Mouse (Mus musculus): ENCODE results near the gene Stat2. TPM values are rescaled to one million over a fixed set of nuclear protein-coding genes. Genes with fewer than 3 reads are reported as not detected.

Stat2 gene
- polyA plus RNA-seq, 1 experiment from 2014 or later = 11.8 TPM

DNA sequence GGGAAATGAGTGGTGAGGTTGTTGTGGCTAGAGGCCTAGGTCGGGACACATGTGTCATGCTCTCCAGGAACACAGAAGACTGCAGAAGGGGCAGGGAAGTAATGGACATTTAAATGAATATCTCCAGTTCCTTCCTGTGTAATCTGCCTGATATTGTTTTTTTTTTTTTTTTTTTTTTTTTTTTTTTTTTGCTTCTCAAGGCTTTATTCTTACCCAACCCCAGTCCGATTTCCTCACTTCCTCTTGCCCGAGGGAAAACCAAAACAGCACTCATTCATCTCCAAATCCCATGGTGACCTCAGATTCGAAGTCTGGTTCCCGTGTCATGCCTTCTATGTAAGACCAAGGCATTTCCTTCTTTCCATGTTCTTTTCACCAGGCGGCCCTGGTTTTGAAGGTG lies 27.9 kb downstream of the Stat2 start:
- peaks cover 22% of the 10 kb centered on the region for H3K4me1 ChIP-seq (ENCODE audit: control insufficient read depth, insufficient read depth, low read length)
- H3K9ac ChIP-seq (ENCODE audit: low read length) = no peak overlapping the region; the same call in 1 of the 2 replicates
- H3K4me2 ChIP-seq (ENCODE audit: low read depth, low read length) = no peak overlapping the region
- WGBS = 70% methylated on average over 6 of the region's 6 CpGs
- H3K36me3 ChIP-seq (ENCODE audit: control insufficient read depth, insufficient read depth) = no peaks in the 10 kb centered on the region
- peak overlapping the region; percentile 77 for H3K27ac ChIP-seq (ENCODE audit: low read length)
- no peak overlapping the region for H3K4me3 ChIP-seq (ENCODE audit: low read length)
- H3K27me3 ChIP-seq (ENCODE audit: control insufficient read depth, insufficient read depth, low read length) = no peaks in the 10 kb centered on the region
- no peaks in the 10 kb centered on the region for H3K9me3 ChIP-seq (replicated peaks; ENCODE audit: control insufficient read depth, low read length)
- ATAC-seq (replicated peaks; ENCODE audit: extremely low read depth, insufficient read depth, low FRiP score) = no peak

DNA sequence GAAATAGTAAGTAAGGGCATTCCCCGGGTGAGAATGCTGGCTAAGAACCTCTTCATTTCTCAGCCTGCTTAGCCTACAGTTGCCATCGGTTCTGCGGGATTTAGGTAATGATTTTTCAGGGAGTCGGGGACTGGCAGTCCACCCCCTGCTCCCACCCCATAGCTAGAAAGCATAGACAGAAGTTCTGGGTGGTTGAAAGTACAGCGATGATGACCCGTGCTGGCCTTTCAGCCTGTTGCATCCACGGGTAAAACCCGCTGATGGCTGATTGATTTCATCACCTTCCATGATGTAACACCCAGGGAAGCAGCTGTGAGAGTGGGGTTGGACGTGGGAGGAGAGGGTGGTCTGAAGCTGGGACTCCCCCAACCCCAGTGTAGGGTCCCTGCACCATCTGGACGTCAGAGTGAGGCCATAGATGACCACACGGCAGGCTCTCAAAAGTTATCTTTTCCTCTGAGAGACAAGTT lies 28.4 kb downstream of the Stat2 start, which contains the start of gene Il23a:
Gene Il23a (minus strand): TSS at position 51 of the 470 bp plus-strand sequence.
- 73% methylated on average over 11 of the region's 11 CpGs for WGBS
- Histone ChIP-seq H3K36me3 (ENCODE audit: control insufficient read depth, insufficient read depth) (no peaks in the 10 kb centered on the region), H3K27ac (ENCODE audit: low read length) (peak within 1 kb of the TSS; percentile 77), H3K4me3 (ENCODE audit: low read length) (peak within 1 kb of the TSS; percentile 25), H3K9me3 (replicated peaks; ENCODE audit: control insufficient read depth, low read length) (no peaks in the 10 kb centered on the region), H3K27me3 (ENCODE audit: control insufficient read depth, insufficient read depth, low read length) (no peaks in the 10 kb centered on the region), H3K9ac (ENCODE audit: low read length) (peak within 1 kb of the TSS; percentile 28), H3K4me1 (ENCODE audit: control insufficient read depth, insufficient read depth, low read length) (peaks cover 22% of the 10 kb centered on the region), H3K4me2 (ENCODE audit: low read depth, low read length) (peak within 1 kb of the TSS; percentile 41)
- ATAC-seq (replicated peaks; ENCODE audit: extremely low read depth, insufficient read depth, low FRiP score) = no peak

DNA sequence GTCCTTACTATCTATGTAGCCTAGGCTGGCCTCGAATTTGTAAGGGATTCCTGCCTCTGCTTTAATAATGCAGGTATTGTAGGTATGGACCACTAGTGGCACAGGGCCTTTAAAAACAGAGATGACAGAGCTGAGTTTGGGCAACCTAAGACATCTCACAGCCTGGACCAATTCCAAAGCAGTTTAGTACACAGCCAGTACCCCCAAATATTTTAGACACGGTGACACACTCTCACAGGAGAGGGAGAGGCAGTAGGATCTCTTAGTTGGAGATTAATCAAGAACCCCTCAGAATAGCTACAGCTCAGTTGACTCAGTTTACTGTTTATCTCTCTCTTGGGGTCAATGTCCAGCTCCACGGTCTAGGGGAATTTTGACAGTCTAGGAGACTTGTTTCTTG lies 32.0 kb downstream of the Stat2 start:
- 24% methylated on average over 3 of the region's 3 CpGs for WGBS
- Histone ChIP-seq H3K4me2 (ENCODE audit: low read depth, low read length) (peak overlapping the region; percentile 68), H3K36me3 (ENCODE audit: control insufficient read depth, insufficient read depth) (no peaks in the 10 kb centered on the region), H3K27ac (ENCODE audit: low read length) (peak overlapping the region; percentile 91), H3K9ac (ENCODE audit: low read length) (peak overlapping the region; percentile 76), H3K4me1 (ENCODE audit: control insufficient read depth, insufficient read depth, low read length) (peaks cover 22% of the 10 kb centered on the region), H3K4me3 (ENCODE audit: low read length) (peak overlapping the region; percentile 58), H3K9me3 (replicated peaks; ENCODE audit: control insufficient read depth, low read length) (no peaks in the 10 kb centered on the region), H3K27me3 (ENCODE audit: control insufficient read depth, insufficient read depth, low read length) (no peaks in the 10 kb centered on the region)
- ATAC-seq (replicated peaks; ENCODE audit: extremely low read depth, insufficient read depth, low FRiP score) = no peak

DNA sequence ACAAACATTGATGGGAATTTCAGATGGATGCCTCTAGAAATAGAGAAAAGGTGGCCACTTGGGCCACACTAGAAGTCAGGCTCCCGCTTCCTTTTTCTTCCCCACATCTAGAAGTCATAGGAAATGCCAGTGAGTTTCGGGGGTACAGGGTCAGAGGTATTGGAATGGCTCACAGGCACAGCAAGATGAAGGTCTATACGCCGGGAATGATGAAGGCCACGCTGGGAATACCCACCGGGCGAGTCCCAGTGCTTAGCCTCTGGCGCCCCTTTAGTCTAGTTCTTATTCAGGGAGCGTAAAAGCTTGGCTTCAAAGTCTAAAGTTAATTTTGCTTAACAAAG lies 32.4 kb downstream of the Stat2 start:
- peak overlapping the region; percentile 58 for H3K4me3 ChIP-seq (ENCODE audit: low read length)
- H3K4me1 ChIP-seq (ENCODE audit: control insufficient read depth, insufficient read depth, low read length) = peaks cover 19% of the 10 kb centered on the region
- ATAC-seq (replicated peaks; ENCODE audit: extremely low read depth, insufficient read depth, low FRiP score) = peak; percentile 6; the same call in 1 of the 2 replicates
- H3K36me3 ChIP-seq (ENCODE audit: control insufficient read depth, insufficient read depth) = no peaks in the 10 kb centered on the region
- H3K27ac ChIP-seq (ENCODE audit: low read length) = peak overlapping the region; percentile 91
- peak overlapping the region; percentile 68 for H3K4me2 ChIP-seq (ENCODE audit: low read depth, low read length)
- WGBS = 0% methylated on average over 9 of the region's 9 CpGs
- H3K27me3 ChIP-seq (ENCODE audit: control insufficient read depth, insufficient read depth, low read length) = no peaks in the 10 kb centered on the region
- H3K9ac ChIP-seq (ENCODE audit: low read length) = peak overlapping the region; percentile 76
- no peaks in the 10 kb centered on the region for H3K9me3 ChIP-seq (replicated peaks; ENCODE audit: control insufficient read depth, low read length)

DNA sequence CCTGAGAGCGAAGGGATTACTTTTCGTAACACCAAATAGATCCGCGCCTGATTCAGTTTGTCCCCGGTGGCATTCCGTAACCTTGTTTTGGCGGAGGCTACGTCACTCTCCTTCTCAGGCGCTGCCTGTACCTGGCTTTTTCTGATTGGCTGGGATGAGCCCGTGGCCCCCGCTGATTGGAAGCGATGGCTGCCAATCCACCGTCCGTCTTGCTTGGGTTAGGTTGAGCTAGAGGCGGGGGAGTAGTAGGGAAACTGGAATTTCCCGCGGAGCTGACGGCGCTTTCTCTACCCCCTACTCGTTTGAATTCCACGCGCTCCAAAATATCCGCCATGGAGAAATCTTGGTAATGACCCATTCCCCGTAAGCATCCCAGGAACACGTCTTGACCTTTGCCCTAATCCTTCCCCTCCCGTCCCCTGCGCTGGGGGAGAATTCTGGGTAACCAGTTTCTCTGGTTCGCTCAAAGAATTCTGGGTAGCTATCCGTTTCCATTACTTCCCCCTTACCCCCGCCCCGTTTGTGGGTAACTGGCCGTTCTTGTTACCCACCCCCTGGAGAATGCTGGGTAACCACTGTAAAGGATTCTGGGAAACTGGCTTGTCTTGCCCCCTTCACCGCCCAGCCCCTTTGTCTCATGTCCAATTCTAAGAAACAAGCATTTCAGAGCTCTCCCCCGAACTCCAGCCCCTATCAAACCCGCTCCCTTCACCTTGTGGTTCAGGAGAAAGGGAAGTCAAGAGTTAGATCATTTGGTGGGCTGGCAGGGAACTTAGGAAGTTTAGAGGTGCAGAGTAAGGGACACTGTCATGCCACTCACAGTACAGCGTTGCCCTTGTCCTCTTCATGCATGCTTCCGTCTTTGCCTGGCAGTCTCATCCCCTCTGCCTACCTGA lies 33.0 kb downstream of the Stat2 start, which contains the start of gene Pan2:
Gene Pan2 (plus strand): TSS at position 210 of the 896 bp plus-strand sequence.
- H3K4me2 ChIP-seq (ENCODE audit: low read depth, low read length) = peak within 1 kb of the TSS; percentile 81

DNA sequence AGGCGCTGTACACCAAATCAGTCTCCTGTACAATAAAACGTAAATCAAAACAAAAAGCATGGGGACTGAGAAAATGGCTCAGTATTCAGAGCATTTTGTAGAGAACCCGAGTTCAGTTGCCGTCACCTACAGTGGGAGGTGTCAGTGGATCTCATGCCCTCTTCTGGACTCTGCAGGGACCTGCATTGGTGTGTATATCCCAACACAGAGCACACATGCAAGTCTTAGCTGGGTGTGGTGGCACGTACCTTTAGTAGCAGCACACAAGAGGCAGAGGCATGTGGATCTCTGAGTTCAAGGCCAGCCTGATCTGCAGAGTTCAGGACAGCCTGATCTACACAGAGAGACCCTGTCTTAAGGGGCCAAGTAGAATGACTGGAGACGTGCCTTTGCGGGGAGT lies 39.3 kb downstream of the Stat2 start:
- Histone ChIP-seq H3K36me3 (ENCODE audit: control insufficient read depth, insufficient read depth) (peaks cover 33% of the 10 kb centered on the region), H3K27me3 (ENCODE audit: control insufficient read depth, insufficient read depth, low read length) (no peaks in the 10 kb centered on the region), H3K9ac (ENCODE audit: low read length) (peak overlapping the region; percentile 42), H3K4me2 (ENCODE audit: low read depth, low read length) (no peak overlapping the region; the same call in 1 of the 2 replicates), H3K27ac (ENCODE audit: low read length) (peak overlapping the region; percentile 90), H3K9me3 (replicated peaks; ENCODE audit: control insufficient read depth, low read length) (no peaks in the 10 kb centered on the region), H3K4me1 (ENCODE audit: control insufficient read depth, insufficient read depth, low read length) (peaks cover 17% of the 10 kb centered on the region), H3K4me3 (ENCODE audit: low read length) (no peak overlapping the region)
- no peak for ATAC-seq (replicated peaks; ENCODE audit: extremely low read depth, insufficient read depth, low FRiP score)
- 90% methylated on average over 7 of the region's 7 CpGs for WGBS

More for the DNA sequence above, 33.0 kb downstream of the Stat2 start, which contains the start of gene Pan2:
- Histone ChIP-seq H3K36me3 (ENCODE audit: control insufficient read depth, insufficient read depth) (peaks cover 6% of the 10 kb centered on the region; the same call in 1 of the 2 replicates), H3K4me3 (ENCODE audit: low read length) (peak within 1 kb of the TSS; percentile 58), H3K9ac (ENCODE audit: low read length) (peak within 1 kb of the TSS; percentile 80), H3K27ac (ENCODE audit: low read length) (peak within 1 kb of the TSS; percentile 91), H3K4me1 (ENCODE audit: control insufficient read depth, insufficient read depth, low read length) (peaks cover 15% of the 10 kb centered on the region), H3K9me3 (replicated peaks; ENCODE audit: control insufficient read depth, low read length) (no peaks in the 10 kb centered on the region), H3K27me3 (ENCODE audit: control insufficient read depth, insufficient read depth, low read length) (no peaks in the 10 kb centered on the region)
- peak; percentile 99 for ATAC-seq (replicated peaks; ENCODE audit: extremely low read depth, insufficient read depth, low FRiP score)
- 1% methylated on average over 37 of the region's 37 CpGs for WGBS

DNA sequence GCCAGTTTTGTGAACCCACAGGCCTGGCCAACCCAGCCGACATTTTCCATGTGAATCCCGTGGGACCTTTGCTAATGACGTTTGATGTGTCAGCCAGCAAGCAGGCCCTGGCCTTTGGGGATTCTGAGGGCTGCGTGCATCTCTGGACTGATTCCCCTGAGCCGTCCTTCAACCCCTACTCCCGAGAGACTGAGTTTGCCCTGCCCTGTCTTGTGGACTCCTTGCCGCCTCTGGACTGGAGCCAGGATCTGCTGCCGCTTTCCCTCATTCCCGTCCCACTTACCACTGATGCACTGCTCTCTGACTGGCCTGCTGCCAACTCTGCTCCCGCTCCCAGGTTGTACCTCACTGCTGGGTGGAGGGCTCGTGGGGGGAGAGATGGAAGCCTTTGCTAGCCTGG lies 39.8 kb downstream of the Stat2 start:
- peak overlapping the region; percentile 15 for H3K4me3 ChIP-seq (ENCODE audit: low read length)
- peak overlapping the region; percentile 90 for H3K27ac ChIP-seq (ENCODE audit: low read length)
- peaks cover 38% of the 10 kb centered on the region for H3K36me3 ChIP-seq (ENCODE audit: control insufficient read depth, insufficient read depth)
- 14% methylated on average over 11 of the region's 11 CpGs for WGBS
- H3K9ac ChIP-seq (ENCODE audit: low read length) = peak overlapping the region; percentile 42
- H3K4me2 ChIP-seq (ENCODE audit: low read depth, low read length) = peak overlapping the region; percentile 53
- H3K9me3 ChIP-seq (replicated peaks; ENCODE audit: control insufficient read depth, low read length) = no peaks in the 10 kb centered on the region
- no peaks in the 10 kb centered on the region for H3K27me3 ChIP-seq (ENCODE audit: control insufficient read depth, insufficient read depth, low read length)
- H3K4me1 ChIP-seq (ENCODE audit: control insufficient read depth, insufficient read depth, low read length) = peaks cover 17% of the 10 kb centered on the region
- ATAC-seq (replicated peaks; ENCODE audit: extremely low read depth, insufficient read depth, low FRiP score) = peak; percentile 76

DNA sequence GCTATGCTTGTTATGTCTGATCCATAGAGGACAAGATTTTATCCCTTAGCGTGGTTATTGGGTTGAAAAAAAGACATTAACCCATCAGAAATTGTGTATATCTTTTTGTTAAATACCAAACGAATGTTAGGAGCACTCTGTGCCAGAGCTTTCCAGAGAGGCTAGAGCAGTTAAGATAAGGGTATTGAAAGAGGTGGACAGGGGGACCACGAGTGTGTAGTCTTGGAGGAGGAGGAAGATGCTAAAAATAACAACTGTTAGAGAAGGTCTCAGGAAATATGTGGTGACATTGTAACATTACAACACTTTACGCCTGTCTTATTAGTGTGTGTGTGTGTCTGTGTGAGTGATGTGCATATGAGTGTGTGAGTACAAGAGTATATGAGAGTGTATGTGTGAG lies 40.5 kb downstream of the Stat2 start:
- Histone ChIP-seq H3K9ac (ENCODE audit: low read length) (no peak overlapping the region), H3K4me1 (ENCODE audit: control insufficient read depth, insufficient read depth, low read length) (peaks cover 17% of the 10 kb centered on the region), H3K27me3 (ENCODE audit: control insufficient read depth, insufficient read depth, low read length) (no peaks in the 10 kb centered on the region), H3K27ac (ENCODE audit: low read length) (peak overlapping the region; percentile 90), H3K4me2 (ENCODE audit: low read depth, low read length) (peak overlapping the region; percentile 53), H3K4me3 (ENCODE audit: low read length) (peak overlapping the region; percentile 15), H3K9me3 (replicated peaks; ENCODE audit: control insufficient read depth, low read length) (no peaks in the 10 kb centered on the region), H3K36me3 (ENCODE audit: control insufficient read depth, insufficient read depth) (peaks cover 43% of the 10 kb centered on the region)
- ATAC-seq (replicated peaks; ENCODE audit: extremely low read depth, insufficient read depth, low FRiP score) = peak; percentile 54
- 29% methylated on average over 4 of the region's 4 CpGs for WGBS

DNA sequence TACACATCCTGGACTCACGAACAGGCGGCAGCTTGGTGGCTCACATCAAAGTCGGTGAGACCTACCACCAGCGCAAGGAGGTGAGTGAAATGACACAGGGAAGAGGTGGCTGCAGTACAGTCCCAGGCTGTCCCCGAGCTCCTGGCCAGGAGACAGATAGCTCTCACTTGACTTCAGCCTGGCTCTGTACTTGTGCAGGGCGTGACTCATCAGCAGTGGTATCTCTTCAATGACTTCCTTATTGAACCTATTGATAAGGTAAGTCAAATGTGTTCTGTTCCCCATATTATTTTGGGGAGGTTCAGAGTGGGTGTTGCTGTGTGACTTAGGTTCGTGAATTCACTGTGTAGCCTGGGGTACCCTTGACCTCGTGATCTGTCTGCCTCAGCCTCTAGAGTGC lies 45.2 kb downstream of the Stat2 start:
- H3K4me3 ChIP-seq (ENCODE audit: low read length) = no peak overlapping the region
- H3K4me2 ChIP-seq (ENCODE audit: low read depth, low read length) = no peak overlapping the region
- H3K4me1 ChIP-seq (ENCODE audit: control insufficient read depth, insufficient read depth, low read length) = peaks cover 8% of the 10 kb centered on the region
- no peaks in the 10 kb centered on the region for H3K9me3 ChIP-seq (replicated peaks; ENCODE audit: control insufficient read depth, low read length)
- no peaks in the 10 kb centered on the region for H3K27me3 ChIP-seq (ENCODE audit: control insufficient read depth, insufficient read depth, low read length)
- peaks cover 67% of the 10 kb centered on the region for H3K36me3 ChIP-seq (ENCODE audit: control insufficient read depth, insufficient read depth)
- no peak for ATAC-seq (replicated peaks; ENCODE audit: extremely low read depth, insufficient read depth, low FRiP score)
- H3K9ac ChIP-seq (ENCODE audit: low read length) = no peak overlapping the region
- WGBS = 92% methylated on average over 8 of the region's 8 CpGs
- no peak overlapping the region for H3K27ac ChIP-seq (ENCODE audit: low read length)
